Mouse (Mus musculus) heart, postnatal 10 days (tissue): ENCODE data around the gene Barhl1. TPM values are rescaled to one million over a fixed set of nuclear protein-coding genes. Genes with fewer than 3 reads are reported as not detected.

ENCODE experiments used
- DNase-seq, 2 experiments: peaks; one replicate each; pipeline ENCODE4 v3.0.0; 2021
- intact Hi-C: fragments of 180-260 bp; cut with DNase I; formaldehyde crosslinking; loops from one replicate; pipeline ENCODE4 v1.15.1; 2025
- total RNA-seq, 2 experiments: library from RNA; stranded (reverse); gene quantifications; 2 replicates each; pipeline ENCODE4 v1.2.3; 2021

Gene Barhl1
- not detected for total RNA-seq

GRCm38 (mm10) chr2:28916513-28916865 lies at the start of gene Barhl1:
Gene Barhl1 (minus strand): TSS chr2:28916668.
- no peak for DNase-seq
- intact Hi-C loops, result no loop called here

- intact Hi-C loops, result no loop called here
- peak in 1 of 2 experiments; percentile 1 for DNase-seq
These were observed 47.1 kb upstream of the Barhl1 start for GRCm38 (mm10) chr2:28963565-28963964.

- no peak for DNase-seq
- intact Hi-C loops, result no loop called here
These were observed 45.2 kb upstream of the Barhl1 start for GRCm38 (mm10) chr2:28961636-28962035.

GRCm38 (mm10) chr2:28961024-28961585 lies 44.6 kb upstream of the Barhl1 start:
- DNase-seq, result peak; percentile 7 to 17
- intact Hi-C loops, result no loop called here

GRCm38 (mm10) chr2:28956874-28957273 lies 40.4 kb upstream of the Barhl1 start:
- intact Hi-C loops, result no loop called here

GRCm38 (mm10) chr2:28954595-28954994 lies 38.1 kb upstream of the Barhl1 start:
- no peak for DNase-seq
- intact Hi-C loops, result no loop called here

More at GRCm38 (mm10) chr2:28956874-28957273, 40.4 kb upstream of the Barhl1 start:
- no peak for DNase-seq

- intact Hi-C loops, result no loop called here
- DNase-seq, result no peak
These were observed 36.5 kb upstream of the Barhl1 start for GRCm38 (mm10) chr2:28952981-28953380.

- intact Hi-C loops, result no loop called here
- no peak for DNase-seq
These were observed 29.8 kb upstream of the Barhl1 start for GRCm38 (mm10) chr2:28946312-28946711.

- intact Hi-C loops, result no loop called here
- DNase-seq, result no peak
These were observed 28.9 kb upstream of the Barhl1 start for GRCm38 (mm10) chr2:28945388-28945787.

GRCm38 (mm10) chr2:28943666-28944516 lies 27.4 kb upstream of the Barhl1 start:
- intact Hi-C loops, result no loop called here

GRCm38 (mm10) chr2:28938997-28939396 lies 22.5 kb upstream of the Barhl1 start:
- intact Hi-C loops, result no loop called here
- DNase-seq, result no peak

More at GRCm38 (mm10) chr2:28943666-28944516, 27.4 kb upstream of the Barhl1 start:
- DNase-seq, result no peak

- DNase-seq, result no peak
- intact Hi-C loops, result no loop called here
These were observed 14.1 kb upstream of the Barhl1 start for GRCm38 (mm10) chr2:28930571-28930970.

GRCm38 (mm10) chr2:28923912-28924311 lies 7.4 kb upstream of the Barhl1 start:
- peak; percentile 65 to 86 for DNase-seq
- intact Hi-C loops, result loop anchor here (1.0 kb wide), 3 partner anchors 52 to 169 kb away; no protein-coding TSS in a partner anchor

GRCm38 (mm10) chr2:28919001-28919400 lies 2.5 kb upstream of the Barhl1 start:
- DNase-seq, result no peak
- intact Hi-C loops, result no loop called here

- intact Hi-C loops, result no loop called here
- DNase-seq, result peak in 1 of 2 experiments; percentile 29
These were observed 1.3 kb upstream of the Barhl1 start for GRCm38 (mm10) chr2:28917518-28918361.

GRCm38 (mm10) chr2:28917156-28917517 lies 669 bp upstream of the Barhl1 start:
- intact Hi-C loops, result no loop called here
- no peak for DNase-seq

- intact Hi-C loops, result no loop called here
- peak; percentile 70 to 72 for DNase-seq
These were observed 528 bp downstream of the Barhl1 start for GRCm38 (mm10) chr2:28915768-28916512.

GRCm38 (mm10) chr2:28915104-28915738 lies 1.2 kb downstream of the Barhl1 start:
- intact Hi-C loops, result no loop called here
- no peak for DNase-seq

GRCm38 (mm10) chr2:28914121-28914520 lies 2.3 kb downstream of the Barhl1 start:
- intact Hi-C loops, result no loop called here
- DNase-seq, result no peak

- DNase-seq, result no peak
- intact Hi-C loops, result no loop called here
These were observed 3.5 kb downstream of the Barhl1 start for GRCm38 (mm10) chr2:28912961-28913360.
